Mouse (Mus musculus): Measurements from ENCODE around the gene Ulk3.

DNA sequence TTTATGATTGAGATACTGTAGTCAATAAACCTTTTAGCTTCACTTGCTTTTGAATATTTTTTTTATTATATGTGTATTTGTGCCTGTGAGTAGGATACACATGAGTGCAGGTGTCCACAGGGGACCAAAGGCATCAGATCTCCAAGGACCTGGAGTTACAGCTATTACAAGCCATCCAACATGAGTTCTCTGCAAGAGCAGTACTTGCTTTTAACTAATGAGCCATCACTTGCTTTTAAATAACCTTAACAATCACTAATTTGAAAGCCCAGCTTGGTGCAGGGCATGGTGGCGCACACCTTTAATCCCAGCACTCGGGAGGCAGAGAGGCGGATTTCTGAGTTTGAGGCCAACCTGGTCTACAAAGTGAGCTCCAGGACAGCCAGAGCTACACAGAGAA is 34.5 kb upstream of the Ulk3 start:
- no peak for TF ChIP-seq CTCF (IDR thresholded peaks at IDR 0.05; ENCODE audit: control insufficient read depth, insufficient read depth, insufficient read length)
- TF ChIP-seq MAX (IDR thresholded peaks at IDR 0.05) = no peak
- TF ChIP-seq FOSL1 (IDR thresholded peaks at IDR 0.05; ENCODE audit: insufficient read depth, low read length, poor library complexity, severe bottlenecking) = no peak
- TF ChIP-seq USF1 (IDR thresholded peaks at IDR 0.05; ENCODE audit: low read depth) = no peak
